Mouse (Mus musculus) C2C12 (cell line): ENCODE measurements around the gene Taok1. TPM values are rescaled to one million over a fixed set of nuclear protein-coding genes. Genes with fewer than 3 reads are reported as not detected.
A peak's percentile ranks its signal among the peaks of the same experiment; 100 is the strongest.
"Not testable (repeated sequence)": the region's sequence is repeated elsewhere in the genome, so short reads cannot be mapped to it uniquely, and the experiment has no call there.

ENCODE experiments used
- H3K27me3 ChIP-seq: one replicate; pipeline ENCODE4 v1.6.1; 2011; ENCODE audit not compliant: control insufficient read depth, insufficient read depth, insufficient read length
- H3K36me3 ChIP-seq: one replicate; pipeline ENCODE4 v1.6.1; 2011; ENCODE audit not compliant: control insufficient read depth, insufficient read depth
- H3K4me3 ChIP-seq: one replicate; pipeline ENCODE4 v1.5.1; 2011; ENCODE audit warnings: mild to moderate bottlenecking, control low read depth; ENCODE audit not compliant: poor library complexity, insufficient read depth, severe bottlenecking
- H3K79me2 ChIP-seq: one replicate; pipeline ENCODE4 v1.6.1; 2011; ENCODE audit not compliant: control insufficient read depth, insufficient read depth
- H3K79me3 ChIP-seq: one replicate; pipeline ENCODE4 v1.6.1; 2011; ENCODE audit warnings: low read depth, control low read depth
- H3ac ChIP-seq: one replicate; pipeline ENCODE3; 2011; ENCODE audit warnings: low read depth; ENCODE audit not compliant: control insufficient read depth, insufficient read length
- CEBPB ChIP-seq: IDR thresholded peaks from one replicate; pipeline ENCODE4 v1.6.1; 2011; ENCODE audit warnings: low read depth, mild to moderate bottlenecking, control low read depth, moderate library complexity
- CTCF ChIP-seq: IDR thresholded peaks from one replicate; pipeline ENCODE4 v1.5.1; 2011; ENCODE audit not compliant: control insufficient read depth, insufficient read depth, insufficient read length
- FOSL1 ChIP-seq: IDR thresholded peaks from one replicate; pipeline ENCODE4 v1.8.0; 2011; ENCODE audit warnings: mild to moderate bottlenecking, low read length; ENCODE audit not compliant: poor library complexity, insufficient read depth, severe bottlenecking
- MAX ChIP-seq: IDR thresholded peaks from one replicate; pipeline ENCODE4 v1.6.1; 2011; ENCODE audit warnings: mild to moderate bottlenecking, control low read depth
- MYOD1 ChIP-seq: IDR thresholded peaks from one replicate; pipeline ENCODE4 v1.6.1; 2011; ENCODE audit warnings: low read depth; ENCODE audit not compliant: control insufficient read depth, insufficient read length
- MYOG ChIP-seq: IDR thresholded peaks from one replicate; pipeline ENCODE4 v1.6.1; 2011; ENCODE audit not compliant: control insufficient read depth, insufficient read length; ENCODE audit errors: extremely low read depth
- USF1 ChIP-seq: IDR thresholded peaks from one replicate; pipeline ENCODE4 v1.6.1; 2011; ENCODE audit warnings: low read depth, mild to moderate bottlenecking, control low read depth, moderate library complexity
- long read RNA-seq, 2 experiments: library from polyadenylated mRNA; unstranded; transcript quantifications; one replicate each; pipeline ENCODE4 v2.0.0; 2019 to 2020
- polyA plus RNA-seq: library from polyadenylated mRNA; unstranded; fragments of >200 nt; fragmentation: generic; extraction: Trizol; gene quantifications from one replicate; pipeline ENCODE4 v1.2.1, GENCODE M21; 2012; ENCODE audit warnings: missing spikeins

Gene Taok1
- 5.1 TPM for polyA plus RNA-seq
- long read RNA-seq, experiment 1, partial matches to known transcripts = 2 of 12 reads
- long read RNA-seq, experiment 1, other reads (novel, unspliced or antisense) = 10 of 12 reads
- long read RNA-seq, experiment 2, full-length matches to known transcripts = 1 of 13 reads
- long read RNA-seq, experiment 2, partial matches to known transcripts = 4 of 13 reads
- long read RNA-seq, experiment 2, other reads (novel, unspliced or antisense) = 8 of 13 reads

- TF ChIP-seq MAX (peak; percentile 70), USF1 (no peak)
- Histone ChIP-seq H3K79me3 (peaks cover 42% of the 10 kb centered on the region), H3K36me3 (peaks cover 6% of the 10 kb centered on the region), H3K27me3 (no peaks in the 10 kb centered on the region), H3K79me2 (peaks cover 50% of the 10 kb centered on the region), H3ac (peak within 1 kb of the TSS; percentile 85), H3K4me3 (peak within 1 kb of the TSS; percentile 92)
These were observed at the start of gene Taok1 for GRCm38 (mm10) chr11:77607538-77608455. Taok1 (minus strand) TSS chr11:77607815.

DNA sequence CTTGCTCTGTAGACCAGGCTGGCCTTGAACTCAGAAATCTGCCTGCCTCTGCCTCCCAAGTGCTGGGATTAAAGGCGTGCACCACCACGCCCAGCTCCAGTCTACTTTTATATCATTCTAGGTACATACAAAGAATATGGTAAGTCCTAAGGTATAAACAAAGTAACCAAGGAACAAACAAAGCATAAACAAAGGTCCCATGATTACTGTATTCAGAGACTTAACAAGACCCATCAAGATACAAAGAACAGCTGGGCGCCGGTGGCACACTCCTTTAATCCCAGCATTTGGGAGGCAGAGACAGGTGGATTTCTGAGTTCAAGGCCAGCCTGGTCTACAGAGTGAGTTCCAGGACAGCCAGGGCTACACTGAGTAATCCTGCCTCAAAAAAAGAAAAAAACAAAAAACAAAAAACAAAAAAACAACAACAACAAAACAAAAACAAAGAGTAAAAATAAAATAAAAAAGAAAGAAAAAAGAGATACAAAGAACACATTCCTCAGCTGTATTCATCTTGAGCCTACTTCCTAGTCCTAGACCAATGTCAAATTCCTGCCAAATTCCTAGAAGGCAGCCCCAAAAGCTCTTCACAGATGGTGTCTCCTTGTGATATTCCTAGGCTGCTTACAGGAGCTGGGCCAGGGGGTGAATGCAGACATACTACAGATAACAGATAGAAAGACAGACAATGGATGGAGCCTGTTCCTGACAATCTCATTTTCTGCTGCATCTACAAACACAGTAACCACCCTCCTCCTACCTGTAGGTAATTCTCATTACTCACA lies 46.0 kb upstream of the Taok1 start:
- not testable (repeated sequence) for H3K27me3 ChIP-seq, H3K79me3 ChIP-seq, H3ac ChIP-seq, H3K79me2 ChIP-seq, H3K4me3 ChIP-seq, H3K36me3 ChIP-seq

- no peak for TF ChIP-seq MYOD1
- no peak for TF ChIP-seq MYOG
- no peak for TF ChIP-seq CTCF
- TF ChIP-seq MAX = no peak
- no peak for TF ChIP-seq FOSL1
- TF ChIP-seq CEBPB = no peak
- TF ChIP-seq USF1 = no peak
- Histone ChIP-seq H3K79me3 (no peaks in the 10 kb centered on the region), H3K79me2 (no peaks in the 10 kb centered on the region), H3K36me3 (no peaks in the 10 kb centered on the region), H3ac (no peak overlapping the region), H3K27me3 (no peaks in the 10 kb centered on the region), H3K4me3 (no peak overlapping the region)
These were observed 44.9 kb upstream of the Taok1 start for GRCm38 (mm10) chr11:77652484-77652883.

- H3K4me3 ChIP-seq = no peak overlapping the region
- TF ChIP-seq MYOG = no peak
- peak; percentile 53 for TF ChIP-seq USF1
These were observed 41.3 kb upstream of the Taok1 start for GRCm38 (mm10) chr11:77648878-77649277.

GRCm38 (mm10) chr11:77645481-77645880 lies 37.9 kb upstream of the Taok1 start:
- no peak for TF ChIP-seq MAX
- no peak for TF ChIP-seq FOSL1
- TF ChIP-seq CEBPB = no peak
- TF ChIP-seq CTCF = no peak
- no peak overlapping the region for H3K4me3 ChIP-seq
- H3ac ChIP-seq = no peak overlapping the region
- H3K36me3 ChIP-seq = no peaks in the 10 kb centered on the region
- no peaks in the 10 kb centered on the region for H3K79me3 ChIP-seq
- no peaks in the 10 kb centered on the region for H3K79me2 ChIP-seq
- peaks cover 3% of the 10 kb centered on the region for H3K27me3 ChIP-seq

More at GRCm38 (mm10) chr11:77648878-77649277, 41.3 kb upstream of the Taok1 start:
- no peaks in the 10 kb centered on the region for H3K36me3 ChIP-seq
- H3K27me3 ChIP-seq = peaks cover 3% of the 10 kb centered on the region
- H3K79me3 ChIP-seq = no peaks in the 10 kb centered on the region
- H3K79me2 ChIP-seq = no peaks in the 10 kb centered on the region
- no peak overlapping the region for H3ac ChIP-seq

DNA sequence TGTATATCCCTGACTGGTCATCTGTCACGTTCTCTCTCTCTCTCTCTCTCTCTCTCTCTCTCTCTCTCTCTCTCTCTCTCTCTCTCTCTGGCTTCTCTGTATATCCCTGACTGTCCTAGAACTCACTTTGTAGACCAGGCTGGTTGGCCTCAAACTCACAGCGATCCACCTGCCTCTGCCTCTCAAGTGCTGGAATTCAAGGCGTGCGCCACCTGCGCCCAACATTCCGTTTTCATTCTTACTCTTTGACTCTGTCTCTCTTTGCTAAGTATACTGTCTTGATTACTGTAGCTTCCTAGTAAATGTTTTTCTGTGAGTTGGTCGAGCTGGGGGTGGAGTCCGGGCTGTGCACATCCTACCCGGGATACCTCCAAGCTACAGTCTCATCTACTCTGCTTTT lies 33.8 kb upstream of the Taok1 start:
- Histone ChIP-seq H3ac (no peak overlapping the region), H3K27me3 (peaks cover 3% of the 10 kb centered on the region)
- no peak for TF ChIP-seq MYOD1

More for the DNA sequence above, 33.8 kb upstream of the Taok1 start:
- no peaks in the 10 kb centered on the region for H3K79me3 ChIP-seq
- no peaks in the 10 kb centered on the region for H3K36me3 ChIP-seq
- no peaks in the 10 kb centered on the region for H3K79me2 ChIP-seq
- H3K4me3 ChIP-seq = no peak overlapping the region
